Mouse (Mus musculus): ENCODE results near the gene Crybb2. TPM values are rescaled to one million over a fixed set of nuclear protein-coding genes. Genes with fewer than 3 reads are reported as not detected.
A peak's percentile ranks its signal among the peaks of the same experiment; 100 is the strongest.

Gene Crybb2
- polyA plus RNA-seq, 1 experiment from 2014 or later, result not detected

DNA sequence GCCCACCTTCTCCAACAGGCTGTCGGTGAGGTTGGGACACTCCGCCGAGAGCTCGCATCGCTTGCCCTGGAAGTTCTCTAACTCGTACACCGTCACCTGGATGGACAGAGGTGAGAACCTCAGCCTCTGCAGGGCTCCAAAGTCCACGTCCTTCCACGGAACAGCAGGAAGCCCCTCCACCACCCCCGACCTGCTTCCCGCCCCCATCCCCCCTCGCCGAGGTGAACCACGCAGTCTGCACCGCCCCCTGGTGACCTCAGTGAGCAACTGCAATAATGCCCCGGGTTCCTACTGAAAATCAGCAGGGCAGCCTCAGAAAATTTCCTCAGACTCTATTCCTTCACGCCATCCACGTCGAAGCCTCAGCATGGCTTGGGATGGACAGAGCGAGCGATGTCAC, 9.9 kb upstream of the Crybb2 start:
- ATAC-seq (no peak), DNase-seq (ENCODE audit: low spot score) (no peak)

GRCm38 (mm10) chr5:113078686-113079085, 8.8 kb upstream of the Crybb2 start:
- no peaks in the 10 kb centered on the region for H3K27me3 ChIP-seq (replicated peaks; ENCODE audit: insufficient read depth, low read length)
- no peaks in the 10 kb centered on the region for H3K36me3 ChIP-seq (ENCODE audit: insufficient read depth, low read length)
- no peak overlapping the region for H3K27ac ChIP-seq (ENCODE audit: low read length)
- ATAC-seq (no peak), DNase-seq (ENCODE audit: low spot score) (no peak)
- H3K4me3 ChIP-seq (ENCODE audit: low read depth, low read length), result no peak overlapping the region
- H3K4me2 ChIP-seq (replicated peaks; ENCODE audit: low read depth, low read length), result no peak overlapping the region
- no peak overlapping the region for H3K9ac ChIP-seq (replicated peaks; ENCODE audit: low read depth)
- no peaks in the 10 kb centered on the region for H3K9me3 ChIP-seq (ENCODE audit: low read length)
- WGBS, result 59% methylated on average over 5 of the region's 5 CpGs
- H3K4me1 ChIP-seq (ENCODE audit: insufficient read depth, low read depth, low read length), result no peaks in the 10 kb centered on the region
- TF ChIP-seq CTCF (IDR thresholded peaks at IDR 0.05) (peak; percentile 65), EP300 (IDR thresholded peaks at IDR 0.05) (no peak)

More for the DNA sequence above, 9.9 kb upstream of the Crybb2 start:
- H3K27me3 ChIP-seq (replicated peaks; ENCODE audit: insufficient read depth, low read length), result no peaks in the 10 kb centered on the region
- no peaks in the 10 kb centered on the region for H3K4me1 ChIP-seq (ENCODE audit: insufficient read depth, low read depth, low read length)
- peak; percentile 64 for TF ChIP-seq CTCF (IDR thresholded peaks at IDR 0.05)
- no peak for TF ChIP-seq EP300 (IDR thresholded peaks at IDR 0.05)
- no peaks in the 10 kb centered on the region for H3K9me3 ChIP-seq (ENCODE audit: low read length)
- 29% methylated on average over 19 of the region's 21 CpGs for WGBS
- H3K27ac ChIP-seq (ENCODE audit: low read length), result no peak overlapping the region
- no peaks in the 10 kb centered on the region for H3K36me3 ChIP-seq (ENCODE audit: insufficient read depth, low read length)
- H3K4me3 ChIP-seq (ENCODE audit: low read depth, low read length), result no peak overlapping the region
- no peak overlapping the region for H3K9ac ChIP-seq (replicated peaks; ENCODE audit: low read depth)
- no peak overlapping the region for H3K4me2 ChIP-seq (replicated peaks; ENCODE audit: low read depth, low read length)

DNA sequence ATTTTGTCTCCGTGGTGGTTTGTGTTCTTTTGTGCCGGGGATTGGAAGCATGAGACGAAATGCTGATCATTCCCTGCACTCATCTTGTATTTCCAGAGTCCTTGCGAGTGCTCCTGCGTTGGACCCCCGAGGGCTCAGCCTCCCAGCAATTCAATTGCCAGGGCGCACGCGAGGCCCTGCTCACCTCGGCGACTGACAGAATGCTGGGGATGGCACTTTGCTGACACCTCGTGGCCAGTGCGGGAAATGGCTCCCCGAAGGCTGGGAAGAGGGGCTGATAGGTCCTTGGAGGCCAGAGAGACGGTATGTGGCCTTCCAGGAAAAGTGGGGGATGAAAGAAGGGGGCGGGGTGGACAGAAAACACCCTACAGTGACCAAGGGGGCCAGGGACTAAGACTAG, 15.6 kb downstream of the Crybb2 start:
- DNase-seq (ENCODE audit: low spot score) (peak; percentile 65), ATAC-seq (peak; percentile 44; the same call in 1 of the 2 replicates)
- no peak overlapping the region for H3K27ac ChIP-seq (ENCODE audit: low read length)
- 5% methylated on average over 16 of the region's 16 CpGs for WGBS
- no peaks in the 10 kb centered on the region for H3K36me3 ChIP-seq (ENCODE audit: insufficient read depth, low read length)
- H3K4me3 ChIP-seq (ENCODE audit: low read depth, low read length), result no peak overlapping the region
- no peaks in the 10 kb centered on the region for H3K4me1 ChIP-seq (ENCODE audit: insufficient read depth, low read depth, low read length)
- TF ChIP-seq EP300 (IDR thresholded peaks at IDR 0.05) (no peak), CTCF (IDR thresholded peaks at IDR 0.05) (peak; percentile 100)
- H3K4me2 ChIP-seq (replicated peaks; ENCODE audit: low read depth, low read length), result no peak overlapping the region
- no peak overlapping the region for H3K9ac ChIP-seq (replicated peaks; ENCODE audit: low read depth)
- H3K9me3 ChIP-seq (ENCODE audit: low read length), result no peaks in the 10 kb centered on the region
- H3K27me3 ChIP-seq (replicated peaks; ENCODE audit: insufficient read depth, low read length), result no peaks in the 10 kb centered on the region

DNA sequence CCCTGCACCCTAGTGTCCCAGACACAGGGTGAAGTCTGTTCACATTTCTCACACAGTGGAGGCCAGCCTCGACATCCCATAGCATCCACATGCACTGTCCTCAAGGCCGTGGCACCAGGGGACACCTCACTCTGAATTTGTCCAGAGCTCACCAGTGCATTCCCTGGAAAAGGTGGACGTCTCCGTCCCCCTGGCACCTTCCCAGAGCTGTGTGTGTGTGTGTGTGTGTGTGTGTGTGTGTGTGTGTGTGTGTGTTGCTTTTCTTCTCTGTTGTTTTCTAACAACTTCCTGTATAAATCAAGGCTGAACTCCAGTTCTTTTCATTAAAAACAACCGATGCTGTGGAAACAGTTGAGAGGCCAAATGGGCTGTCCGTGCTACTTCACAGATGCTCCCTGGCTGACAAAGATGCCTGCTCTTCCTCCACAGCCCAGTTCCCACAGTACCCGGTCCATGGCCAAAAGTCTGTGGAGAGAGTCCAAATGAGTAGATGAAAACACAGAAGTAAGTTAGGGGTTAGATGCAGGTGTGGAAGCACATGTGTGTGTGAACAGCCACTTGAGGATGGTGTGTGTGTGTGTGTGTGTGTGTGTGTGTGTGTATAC, 19.2 kb downstream of the Crybb2 start:
- Histone ChIP-seq H3K4me1 (ENCODE audit: insufficient read depth, low read depth, low read length) (no peaks in the 10 kb centered on the region), H3K9me3 (ENCODE audit: low read length) (no peaks in the 10 kb centered on the region; the same call in 1 of the 2 replicates), H3K36me3 (ENCODE audit: insufficient read depth, low read length) (no peaks in the 10 kb centered on the region), H3K4me2 (replicated peaks; ENCODE audit: low read depth, low read length) (no peak overlapping the region), H3K27ac (ENCODE audit: low read length) (0 out of 2 replicates have a peak overlapping the region, but pooled peaks have one; percentile 32), H3K27me3 (replicated peaks; ENCODE audit: insufficient read depth, low read length) (no peaks in the 10 kb centered on the region), H3K9ac (replicated peaks; ENCODE audit: low read depth) (no peak overlapping the region), H3K4me3 (ENCODE audit: low read depth, low read length) (no peak overlapping the region)
- ATAC-seq, result peak; percentile 43; the same call in 1 of the 2 replicates
- 51% methylated on average over 7 of the region's 7 CpGs for WGBS
- no peak for TF ChIP-seq CTCF (IDR thresholded peaks at IDR 0.05)
- no peak for TF ChIP-seq EP300 (IDR thresholded peaks at IDR 0.05)
- peak; percentile 22 for DNase-seq (ENCODE audit: low spot score)

- Histone ChIP-seq H3K9me3 (ENCODE audit: low read length) (no peaks in the 10 kb centered on the region; the same call in 1 of the 2 replicates), H3K4me1 (ENCODE audit: insufficient read depth, low read depth, low read length) (no peaks in the 10 kb centered on the region), H3K4me3 (ENCODE audit: low read depth, low read length) (no peak overlapping the region), H3K27ac (ENCODE audit: low read length) (no peak overlapping the region), H3K27me3 (replicated peaks; ENCODE audit: insufficient read depth, low read length) (no peaks in the 10 kb centered on the region), H3K9ac (replicated peaks; ENCODE audit: low read depth) (no peak overlapping the region), H3K4me2 (replicated peaks; ENCODE audit: low read depth, low read length) (no peak overlapping the region), H3K36me3 (ENCODE audit: insufficient read depth, low read length) (no peaks in the 10 kb centered on the region)
- DNase-seq (ENCODE audit: low spot score) (no peak), ATAC-seq (peak; percentile 20; the same call in 1 of the 2 replicates)
- TF ChIP-seq EP300 (IDR thresholded peaks at IDR 0.05), result no peak
These were observed 20.0 kb downstream of the Crybb2 start for GRCm38 (mm10) chr5:113049876-113050275.

- no peak for DNase-seq (ENCODE audit: low spot score)
These were observed 24.2 kb downstream of the Crybb2 start for GRCm38 (mm10) chr5:113045511-113046273.

More at GRCm38 (mm10) chr5:113045511-113046273, 24.2 kb downstream of the Crybb2 start:
- H3K27me3 ChIP-seq (replicated peaks; ENCODE audit: insufficient read depth, low read length), result no peaks in the 10 kb centered on the region
- H3K4me3 ChIP-seq (ENCODE audit: low read depth, low read length), result no peak overlapping the region
- H3K36me3 ChIP-seq (ENCODE audit: insufficient read depth, low read length), result no peaks in the 10 kb centered on the region
- no peak for TF ChIP-seq EP300 (IDR thresholded peaks at IDR 0.05)
- no peak for TF ChIP-seq CTCF (IDR thresholded peaks at IDR 0.05)
- H3K9me3 ChIP-seq (ENCODE audit: low read length), result no peaks in the 10 kb centered on the region; the same call in 1 of the 2 replicates
- H3K9ac ChIP-seq (replicated peaks; ENCODE audit: low read depth), result no peak overlapping the region
- ATAC-seq, result no peak
- H3K4me1 ChIP-seq (ENCODE audit: insufficient read depth, low read depth, low read length), result no peaks in the 10 kb centered on the region
- 72% methylated on average over 10 of the region's 10 CpGs for WGBS
- H3K27ac ChIP-seq (ENCODE audit: low read length), result no peak overlapping the region
- no peak overlapping the region for H3K4me2 ChIP-seq (replicated peaks; ENCODE audit: low read depth, low read length)
